Mouse (Mus musculus) forebrain, embryonic 15.5 days (tissue): Measurements from ENCODE around the gene Il16. TPM values are rescaled to one million over a fixed set of nuclear protein-coding genes. Genes with fewer than 3 reads are reported as not detected.
A peak's percentile ranks its signal among the peaks of the same experiment; 100 is the strongest.

Experiments
- ATAC-seq: fragments of 200-750 bp; cut with Nextera tagmentation; replicated peaks from 2 replicates; pipeline ENCODE4 v1.8.0; 2017; ENCODE audit warnings: mild to moderate bottlenecking, moderate TSS enrichment, moderate library complexity
- H3K27ac ChIP-seq: fragments of 300-500 bp; sonication (generic); replicated peaks from 2 replicates; pipeline ENCODE4 v1.5.1; 2015; ENCODE audit warnings: mild to moderate bottlenecking, inconsistent platforms
- H3K27me3 ChIP-seq: fragments of 300-500 bp; sonication (generic); 2 replicates; pipeline ENCODE4 v1.6.1; 2015; ENCODE audit warnings: inconsistent platforms
- H3K36me3 ChIP-seq: fragments of 300-500 bp; sonication (generic); 2 replicates; pipeline ENCODE4 v1.6.1; 2015; ENCODE audit warnings: mild to moderate bottlenecking, inconsistent platforms
- H3K4me1 ChIP-seq: fragments of 300-500 bp; sonication (generic); 2 replicates; pipeline ENCODE4 v1.6.1; 2015; ENCODE audit warnings: inconsistent platforms
- H3K4me2 ChIP-seq: fragments of 300-500 bp; sonication (generic); replicated peaks from 2 replicates; pipeline ENCODE4 v1.6.1; 2015; ENCODE audit warnings: mild to moderate bottlenecking, inconsistent platforms
- H3K4me3 ChIP-seq: fragments of 300-500 bp; sonication (generic); 2 replicates; pipeline ENCODE4 v1.5.1; 2015; ENCODE audit warnings: mild to moderate bottlenecking, inconsistent platforms
- H3K9ac ChIP-seq: fragments of 300-500 bp; sonication (generic); replicated peaks from 2 replicates; pipeline ENCODE4 v1.6.1; 2015; ENCODE audit warnings: mild to moderate bottlenecking, inconsistent platforms
- H3K9me3 ChIP-seq: fragments of 300-500 bp; sonication (generic); 2 replicates; pipeline ENCODE4 v1.6.1; 2016; ENCODE audit warnings: inconsistent platforms
- WGBS: fragments of 180-500 bp; shearing (Covaris S2); methylation state at CpG from one replicate; pipeline ENCODE4 v1.1.7; 2015; ENCODE audit warnings: mixed read lengths; 5-methylcytosine and 5-hydroxymethylcytosine counted together
- polyA plus RNA-seq: library from polyadenylated mRNA; unstranded; fragments of >200 nt; fragmentation: Nextera tagmentation; extraction: Ambion mirVana; gene quantifications from 2 replicates; pipeline ENCODE4 v1.2.1, GENCODE M21; 2015

Il16 gene
- polyA plus RNA-seq = 0.98 and 1.0 TPM in 2 replicates

DNA sequence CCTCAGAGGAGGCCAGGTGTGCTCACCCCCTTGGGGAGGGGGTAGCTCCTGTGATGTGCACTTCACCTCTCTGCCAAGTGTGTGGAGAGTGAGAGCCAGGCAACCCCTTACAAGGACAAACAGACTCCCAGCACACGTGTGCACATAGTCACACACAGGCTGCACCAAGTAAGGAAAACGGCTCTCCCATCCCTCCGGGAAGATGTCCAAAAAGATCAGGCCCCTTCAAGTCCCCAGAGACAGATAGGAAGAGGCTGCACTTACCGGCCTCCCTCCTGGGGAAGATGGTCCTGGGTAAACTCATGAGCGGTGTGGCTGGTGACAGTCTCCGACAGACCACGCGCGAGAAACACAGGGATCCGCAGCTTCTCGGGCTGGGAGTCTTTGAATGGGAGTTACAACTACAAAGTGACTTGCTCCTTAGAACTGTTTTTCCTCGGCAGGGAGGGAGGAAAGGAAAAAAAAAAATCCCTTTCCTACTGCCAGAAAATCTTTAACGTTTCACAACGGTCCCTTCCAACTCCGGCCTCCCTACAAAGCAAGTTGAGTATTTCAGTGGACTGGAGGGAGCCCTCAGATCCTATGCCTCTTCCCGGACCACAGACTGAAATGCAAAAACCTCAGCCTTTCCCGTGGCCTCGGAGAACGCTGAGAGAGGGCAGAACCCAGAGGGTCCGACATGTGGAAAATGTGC is at the start of gene Il16:
Gene Il16, minus strand, starts transcription at position 314 of the 694 bp plus-strand sequence.
- no peak within 1 kb of the TSS for H3K9ac ChIP-seq
- no peak within 1 kb of the TSS for H3K27ac ChIP-seq
- WGBS = 55% methylated on average over 20 of the region's 20 CpGs
- H3K4me1 ChIP-seq = peaks cover 6% of the 10 kb centered on the region; the same call in 1 of the 2 replicates
- no peaks in the 10 kb centered on the region for H3K9me3 ChIP-seq
- ATAC-seq = no peak
- no peak within 1 kb of the TSS for H3K4me3 ChIP-seq
- no peak within 1 kb of the TSS for H3K4me2 ChIP-seq
- no peaks in the 10 kb centered on the region for H3K36me3 ChIP-seq
- H3K27me3 ChIP-seq = no peaks in the 10 kb centered on the region

DNA sequence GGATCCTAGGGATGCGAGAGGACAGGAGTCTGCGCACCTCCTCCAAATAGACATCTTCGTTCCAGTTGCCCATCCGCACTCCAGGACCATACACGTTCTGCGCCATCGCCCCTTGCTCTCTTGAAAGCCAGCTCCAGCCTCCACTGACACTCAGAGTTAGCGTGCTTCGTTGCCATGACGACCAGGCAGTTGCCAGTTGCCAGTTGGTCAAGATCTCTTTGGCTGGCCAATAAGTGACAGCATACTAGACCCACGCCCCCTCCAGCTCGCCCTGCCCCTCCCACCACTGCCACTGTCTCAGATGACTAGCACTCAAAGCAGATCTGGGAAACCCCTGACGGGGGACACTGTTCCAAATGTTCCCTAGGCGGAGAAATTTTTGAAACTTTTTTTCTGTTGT is 49.2 kb upstream of the Il16 start, which contains the start of gene Cfap161:
Gene Cfap161, minus strand, starts transcription at position 176 of the 400 bp plus-strand sequence.
- Histone ChIP-seq H3K36me3 (no peaks in the 10 kb centered on the region), H3K27ac (no peak within 1 kb of the TSS), H3K9me3 (no peaks in the 10 kb centered on the region), H3K4me3 (no peak within 1 kb of the TSS), H3K27me3 (no peaks in the 10 kb centered on the region), H3K4me2 (0 out of 2 replicates have a peak within 1 kb of the TSS, but pooled peaks have one; percentile 11), H3K4me1 (peaks cover 15% of the 10 kb centered on the region; the same call in 1 of the 2 replicates), H3K9ac (no peak within 1 kb of the TSS)
- WGBS = 6% methylated on average over 14 of the region's 14 CpGs
- ATAC-seq = peak; percentile 81

DNA sequence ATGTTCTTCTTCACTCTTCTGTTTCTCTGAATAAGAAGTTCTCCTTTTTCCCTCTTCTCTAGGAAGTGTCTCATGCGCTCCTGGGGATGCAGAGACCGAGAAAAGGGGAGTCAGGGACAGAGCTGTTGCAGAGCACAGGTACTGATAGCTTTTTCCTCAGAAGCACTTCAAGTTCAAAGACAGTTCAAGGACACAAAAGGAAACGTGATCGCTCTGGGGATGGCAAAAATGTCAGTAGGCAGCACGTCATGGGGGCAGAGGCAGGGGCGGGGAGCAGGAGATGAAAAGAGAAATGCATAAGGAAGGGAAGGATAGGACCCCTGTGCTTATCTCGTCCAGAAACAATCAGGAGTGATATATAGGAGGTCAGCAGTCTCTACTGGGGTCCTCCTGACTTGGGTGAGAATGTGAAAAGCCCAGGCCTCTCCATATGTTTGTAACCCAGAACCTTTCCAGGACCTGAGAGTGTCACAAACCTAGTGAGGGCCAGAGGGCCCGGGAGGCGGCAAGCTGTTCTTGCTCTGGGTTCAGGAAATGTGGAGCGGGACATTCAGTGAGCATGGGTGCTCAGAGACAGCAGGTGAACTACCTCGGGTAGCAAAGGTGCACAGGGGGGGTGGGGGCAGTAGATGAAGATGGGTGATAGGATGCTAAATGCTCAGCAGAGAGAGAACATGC is 48.6 kb upstream of the Il16 start:
- WGBS = 43% methylated on average over 11 of the region's 11 CpGs
- peaks cover 15% of the 10 kb centered on the region; the same call in 1 of the 2 replicates for H3K4me1 ChIP-seq
- H3K4me3 ChIP-seq = no peak overlapping the region
- H3K9ac ChIP-seq = no peak overlapping the region
- no peak for ATAC-seq
- no peaks in the 10 kb centered on the region for H3K27me3 ChIP-seq
- H3K9me3 ChIP-seq = no peaks in the 10 kb centered on the region
- H3K4me2 ChIP-seq = 0 out of 2 replicates have a peak overlapping the region, but pooled peaks have one; percentile 11
- no peaks in the 10 kb centered on the region for H3K36me3 ChIP-seq
- no peak overlapping the region for H3K27ac ChIP-seq

DNA sequence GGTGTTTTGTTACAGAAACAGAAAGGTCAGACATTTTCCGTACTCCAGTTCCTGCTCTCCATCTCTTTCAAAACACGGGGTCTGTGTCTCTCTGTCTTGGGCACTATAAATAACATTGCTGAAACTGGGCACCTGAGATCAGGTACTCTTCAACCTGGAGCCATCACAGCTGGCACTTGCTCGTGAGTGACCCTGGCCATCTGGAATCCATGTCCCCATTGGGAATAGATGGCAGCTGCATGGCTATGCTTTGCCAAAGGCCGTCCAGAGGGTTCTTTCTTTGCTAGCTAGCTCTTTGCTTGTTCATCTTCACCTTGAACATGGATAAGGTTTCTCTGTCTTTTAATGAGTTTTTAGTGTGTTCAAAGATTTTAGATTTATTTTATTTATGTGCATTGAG is 35.4 kb upstream of the Il16 start:
- ATAC-seq = no peak
- WGBS = 89% methylated on average over 4 of the region's 4 CpGs
- no peaks in the 10 kb centered on the region for H3K36me3 ChIP-seq
- no peak overlapping the region for H3K4me3 ChIP-seq
- H3K9me3 ChIP-seq = no peaks in the 10 kb centered on the region
- H3K27me3 ChIP-seq = no peaks in the 10 kb centered on the region
- H3K9ac ChIP-seq = no peak overlapping the region
- H3K4me2 ChIP-seq = no peak overlapping the region
- no peaks in the 10 kb centered on the region for H3K4me1 ChIP-seq
- H3K27ac ChIP-seq = no peak overlapping the region

DNA sequence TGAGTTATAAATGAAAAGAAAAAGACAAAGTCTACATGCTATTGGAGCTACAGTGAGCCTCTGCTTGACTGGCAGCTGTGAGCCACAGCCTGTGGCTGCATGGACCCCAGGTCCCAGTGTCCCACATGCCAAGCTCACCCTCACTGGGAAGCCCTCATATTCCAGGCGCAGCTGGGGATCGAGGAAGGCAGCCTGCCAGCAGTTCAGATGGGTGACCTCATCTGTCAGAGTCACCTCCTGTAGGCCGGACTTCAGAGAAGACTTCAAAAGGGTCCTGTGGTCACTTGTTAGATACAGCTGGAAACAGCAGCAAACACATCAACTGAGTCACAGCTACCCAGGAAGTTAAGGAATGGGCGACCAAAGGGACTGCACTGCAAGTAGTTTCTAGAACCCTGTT is 34.5 kb upstream of the Il16 start:
- Histone ChIP-seq H3K27ac (no peak overlapping the region), H3K4me1 (no peaks in the 10 kb centered on the region), H3K27me3 (no peaks in the 10 kb centered on the region), H3K9me3 (no peaks in the 10 kb centered on the region), H3K9ac (no peak overlapping the region), H3K4me3 (no peak overlapping the region), H3K4me2 (no peak overlapping the region), H3K36me3 (no peaks in the 10 kb centered on the region)
- ATAC-seq = no peak
- 78% methylated on average over 4 of the region's 4 CpGs for WGBS

DNA sequence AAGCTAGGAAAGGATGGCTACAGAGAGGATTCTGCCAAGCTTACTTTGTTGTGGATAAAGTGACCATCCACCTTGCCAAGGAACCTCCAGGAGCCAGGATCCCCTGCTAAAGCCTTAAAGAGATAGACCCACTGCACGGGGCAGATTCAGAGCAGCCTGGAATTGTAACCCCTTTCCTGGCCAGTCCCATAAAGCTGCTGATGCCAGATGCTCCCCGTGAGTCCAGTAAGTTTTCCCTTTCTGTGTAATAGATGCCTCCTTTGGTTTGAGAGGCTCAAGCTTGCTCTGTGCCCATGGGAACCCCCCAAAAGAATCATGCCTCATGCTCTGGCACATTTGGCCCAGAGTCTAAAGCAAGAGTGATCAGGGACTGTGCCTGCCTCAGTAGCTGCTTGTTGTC is 33.5 kb upstream of the Il16 start:
- Histone ChIP-seq H3K9me3 (no peaks in the 10 kb centered on the region), H3K4me3 (no peak overlapping the region), H3K27ac (no peak overlapping the region), H3K4me2 (no peak overlapping the region), H3K9ac (no peak overlapping the region), H3K4me1 (no peaks in the 10 kb centered on the region), H3K27me3 (no peaks in the 10 kb centered on the region), H3K36me3 (no peaks in the 10 kb centered on the region)
- WGBS = 73% methylated on average over 2 of the region's 2 CpGs
- ATAC-seq = no peak

DNA sequence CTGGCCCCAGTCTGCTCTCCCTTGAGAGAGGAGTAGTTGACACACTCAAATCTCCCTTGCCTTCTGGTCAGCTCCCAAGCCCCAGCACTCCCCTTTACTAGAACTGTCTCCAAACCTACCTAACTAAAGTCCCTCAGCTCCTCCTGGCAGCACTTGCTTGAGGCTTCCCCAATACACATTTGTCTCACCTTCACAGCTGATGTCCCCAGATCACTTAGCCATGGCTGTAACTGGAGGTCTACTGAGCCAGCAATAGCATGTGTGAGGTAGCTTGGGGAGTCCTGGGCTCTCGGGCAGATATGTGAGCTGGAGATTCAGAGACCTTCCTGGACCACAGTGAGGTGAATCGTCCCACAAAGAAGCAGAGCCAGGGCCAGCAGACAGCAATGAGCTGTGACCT is 33.0 kb upstream of the Il16 start:
- no peaks in the 10 kb centered on the region for H3K36me3 ChIP-seq
- H3K4me3 ChIP-seq = no peak overlapping the region
- H3K27me3 ChIP-seq = no peaks in the 10 kb centered on the region
- no peaks in the 10 kb centered on the region for H3K4me1 ChIP-seq
- no peak for ATAC-seq
- 82% methylated on average over 2 of the region's 2 CpGs for WGBS
- H3K9ac ChIP-seq = no peak overlapping the region
- H3K4me2 ChIP-seq = no peak overlapping the region
- no peak overlapping the region for H3K27ac ChIP-seq
- H3K9me3 ChIP-seq = no peaks in the 10 kb centered on the region

DNA sequence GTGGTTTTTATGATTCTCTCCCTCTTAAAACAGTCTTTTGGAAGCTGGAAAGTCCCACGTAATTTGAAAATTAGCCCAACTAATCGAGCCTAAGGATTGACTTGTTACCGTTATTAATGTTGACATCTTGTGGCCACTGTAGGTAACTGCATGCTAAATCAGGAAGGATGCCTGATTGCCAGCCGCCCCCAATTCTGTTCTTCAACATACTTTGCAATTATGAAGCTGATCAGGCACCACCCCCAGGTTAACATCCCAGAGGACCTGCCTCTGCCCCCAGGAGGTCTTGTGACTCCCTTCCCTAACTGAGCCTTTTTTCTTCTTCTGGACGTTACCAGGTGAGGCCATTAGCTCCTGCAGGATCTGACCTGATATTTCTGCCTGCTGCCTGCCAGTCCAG is 29.2 kb upstream of the Il16 start:
- Histone ChIP-seq H3K4me1 (no peaks in the 10 kb centered on the region), H3K36me3 (no peaks in the 10 kb centered on the region), H3K9ac (no peak overlapping the region), H3K4me3 (no peak overlapping the region), H3K27ac (no peak overlapping the region), H3K4me2 (no peak overlapping the region), H3K9me3 (no peaks in the 10 kb centered on the region), H3K27me3 (no peaks in the 10 kb centered on the region)
- 35% methylated on average over 5 of the region's 5 CpGs for WGBS
- ATAC-seq = no peak

DNA sequence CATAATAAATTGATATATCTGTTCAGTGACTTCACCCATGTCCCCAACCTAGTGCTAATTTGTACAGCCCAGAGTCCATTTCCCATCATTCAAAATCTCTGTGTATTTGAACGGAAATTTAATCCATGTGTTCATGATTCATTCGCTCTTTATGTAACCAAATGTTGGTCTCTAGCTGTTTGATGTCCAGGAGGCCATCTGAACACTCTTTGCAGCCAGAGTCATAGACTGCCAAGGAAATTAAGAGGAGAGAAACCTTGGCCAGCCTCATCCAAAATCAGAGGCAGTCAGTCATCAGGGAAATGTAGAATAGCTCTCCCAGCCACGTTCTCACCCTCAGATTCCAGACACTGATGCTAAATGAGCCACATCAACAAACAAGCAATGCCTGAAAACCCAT is 18.1 kb upstream of the Il16 start:
- Histone ChIP-seq H3K9me3 (no peaks in the 10 kb centered on the region), H3K4me3 (no peak overlapping the region), H3K27ac (no peak overlapping the region), H3K27me3 (no peaks in the 10 kb centered on the region), H3K4me1 (no peaks in the 10 kb centered on the region), H3K36me3 (no peaks in the 10 kb centered on the region), H3K4me2 (no peak overlapping the region), H3K9ac (no peak overlapping the region)
- ATAC-seq = no peak
- 76% methylated on average over 3 of the region's 3 CpGs for WGBS

DNA sequence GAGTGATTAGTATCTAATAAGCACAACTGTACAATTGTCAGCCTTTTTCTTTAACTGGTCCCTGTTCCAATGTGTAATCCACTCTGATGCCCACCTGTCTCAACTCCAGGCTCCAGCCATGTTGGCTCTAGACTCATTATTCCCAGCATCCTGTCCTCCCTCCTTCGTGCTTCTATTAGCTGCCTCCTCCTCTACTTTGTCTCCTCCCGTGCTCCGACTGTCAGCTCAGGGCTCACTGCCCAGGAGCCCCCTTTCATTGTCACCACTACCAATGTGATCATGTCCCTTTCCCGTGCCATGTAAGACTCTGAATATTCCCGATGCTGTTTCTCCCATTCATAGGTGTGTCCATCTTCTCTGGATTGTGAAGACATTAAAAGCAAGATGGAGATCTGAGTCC is 16.8 kb upstream of the Il16 start:
- 82% methylated on average over 5 of the region's 5 CpGs for WGBS
- H3K9me3 ChIP-seq = no peaks in the 10 kb centered on the region
- no peak overlapping the region for H3K27ac ChIP-seq
- no peak overlapping the region for H3K9ac ChIP-seq
- ATAC-seq = no peak
- H3K4me3 ChIP-seq = no peak overlapping the region
- no peaks in the 10 kb centered on the region for H3K36me3 ChIP-seq
- H3K4me1 ChIP-seq = no peaks in the 10 kb centered on the region
- no peaks in the 10 kb centered on the region for H3K27me3 ChIP-seq
- H3K4me2 ChIP-seq = no peak overlapping the region

DNA sequence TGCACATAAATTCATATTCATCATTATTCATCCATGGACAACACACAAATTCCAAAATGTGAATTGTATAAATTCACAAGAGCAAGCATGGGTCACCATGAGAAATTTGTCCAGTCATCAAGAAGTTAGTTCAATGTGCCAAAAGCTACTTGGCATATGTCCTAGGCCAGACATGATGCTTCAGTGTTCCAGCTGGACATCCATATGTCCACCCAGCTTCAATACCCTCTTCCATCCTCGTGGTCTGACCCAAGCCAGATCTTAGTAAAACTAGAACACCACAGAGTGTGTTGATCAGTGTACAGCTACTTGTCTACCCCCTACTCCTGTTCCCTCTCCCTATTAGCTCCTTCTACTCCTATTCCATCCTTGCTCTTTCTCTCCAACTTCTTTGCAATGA is 5.5 kb upstream of the Il16 start:
- H3K4me2 ChIP-seq = no peak overlapping the region
- H3K27me3 ChIP-seq = no peaks in the 10 kb centered on the region
- no peaks in the 10 kb centered on the region for H3K36me3 ChIP-seq
- WGBS = 68% methylated on average over 1 of the region's 1 CpGs
- H3K4me1 ChIP-seq = no peaks in the 10 kb centered on the region
- no peak overlapping the region for H3K27ac ChIP-seq
- no peaks in the 10 kb centered on the region for H3K9me3 ChIP-seq
- ATAC-seq = no peak
- H3K4me3 ChIP-seq = no peak overlapping the region
- H3K9ac ChIP-seq = no peak overlapping the region

DNA sequence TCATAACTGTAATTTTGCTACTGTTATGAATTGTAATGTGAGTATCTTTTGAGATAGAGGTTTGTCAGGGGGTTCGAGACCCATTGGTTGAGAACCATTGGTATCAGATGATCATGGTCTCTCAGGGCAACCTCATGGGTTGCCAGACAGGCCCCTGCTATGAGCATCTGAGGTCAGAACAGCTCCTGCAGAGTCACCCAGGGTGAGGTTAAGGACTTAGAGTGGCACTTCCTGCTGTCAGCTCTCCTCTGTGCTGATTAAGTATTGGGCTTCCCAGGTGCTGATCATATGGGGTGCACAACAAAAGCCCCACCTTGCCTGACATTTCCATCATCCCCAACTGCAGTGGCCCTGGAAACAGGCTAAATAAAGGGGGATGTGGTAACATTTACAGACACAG is 2.9 kb upstream of the Il16 start:
- H3K4me2 ChIP-seq = no peak overlapping the region
- H3K27ac ChIP-seq = no peak overlapping the region
- peaks cover 6% of the 10 kb centered on the region; the same call in 1 of the 2 replicates for H3K4me1 ChIP-seq
- H3K4me3 ChIP-seq = no peak overlapping the region
- no peaks in the 10 kb centered on the region for H3K36me3 ChIP-seq
- H3K9ac ChIP-seq = no peak overlapping the region
- no peaks in the 10 kb centered on the region for H3K9me3 ChIP-seq
- no peaks in the 10 kb centered on the region for H3K27me3 ChIP-seq
- WGBS = 92% methylated on average over 1 of the region's 1 CpGs
- ATAC-seq = no peak
